Mouse (Mus musculus) hindbrain, embryonic 10.5 days (tissue): ENCODE data around the gene Olfr1. TPM values are rescaled to one million over a fixed set of nuclear protein-coding genes. Genes with fewer than 3 reads are reported as not detected.

ENCODE experiments used
- DNase-seq: peaks from one replicate; pipeline ENCODE4 v3.0.0-alpha.2; 2017; ENCODE audit warnings: low spot score
- H3K27ac ChIP-seq: fragments of 300-500 bp; sonication (generic); 2 replicates; pipeline ENCODE4 v1.5.1; 2016; ENCODE audit warnings: mild to moderate bottlenecking, moderate library complexity
- H3K27me3 ChIP-seq: fragments of 300-500 bp; sonication (generic); 2 replicates; pipeline ENCODE4 v1.6.1; 2016; ENCODE audit warnings: mild to moderate bottlenecking; ENCODE audit not compliant: poor library complexity, insufficient read depth, severe bottlenecking
- H3K36me3 ChIP-seq: fragments of 300-500 bp; sonication (generic); 2 replicates; pipeline ENCODE4 v1.6.1; 2016; ENCODE audit warnings: mild to moderate bottlenecking, moderate library complexity
- H3K4me1 ChIP-seq: fragments of 300-500 bp; sonication (generic); replicated peaks from 2 replicates; pipeline ENCODE4 v1.6.1; 2016; ENCODE audit warnings: mild to moderate bottlenecking
- H3K4me3 ChIP-seq: fragments of 300-500 bp; sonication (generic); 2 replicates; pipeline ENCODE4 v1.5.1; 2016; ENCODE audit warnings: mild to moderate bottlenecking, moderate library complexity
- H3K9me3 ChIP-seq: fragments of 300-500 bp; sonication (generic); 2 replicates; pipeline ENCODE4 v1.6.1; 2016; ENCODE audit warnings: mild to moderate bottlenecking, moderate library complexity
- WGBS: fragments of 180-500 bp; shearing (Covaris S2); methylation state at CpG from one replicate; pipeline ENCODE4 v1.1.7; 2016; 5-methylcytosine and 5-hydroxymethylcytosine counted together
- polyA plus RNA-seq: library from polyadenylated mRNA; unstranded; fragments of >200 nt; fragmentation: Nextera tagmentation; extraction: Ambion mirVana; gene quantifications from 2 replicates; pipeline ENCODE4 v1.2.1, GENCODE M21; 2016

Olfr1 gene
- polyA plus RNA-seq = not detected in 2 replicates

GRCm38 (mm10) chr11:73399514-73399913 is at the start of gene Olfr1:
TSS of gene Olfr1 (minus strand) at chr11:73399614.
- Histone ChIP-seq H3K9me3 (0 out of 2 replicates have a peak, but pooled peaks cover 6% of the 10 kb centered on the region), H3K27me3 (no peaks in the 10 kb centered on the region), H3K36me3 (no peaks in the 10 kb centered on the region), H3K27ac (no peak within 1 kb of the TSS), H3K4me1 (no peaks in the 10 kb centered on the region), H3K4me3 (no peak within 1 kb of the TSS)
- DNase-seq = no peak

GRCm38 (mm10) chr11:73428377-73428776 is 29.0 kb upstream of the Olfr1 start, which contains the start of gene Olfr378:
TSS of gene Olfr378 (minus strand) at chr11:73428477.
- WGBS = 83% methylated on average over 1 of the region's 1 CpGs
- no peaks in the 10 kb centered on the region for H3K4me1 ChIP-seq
- no peaks in the 10 kb centered on the region for H3K27me3 ChIP-seq
- peaks cover 20% of the 10 kb centered on the region; the same call in 1 of the 2 replicates for H3K9me3 ChIP-seq
- no peak within 1 kb of the TSS for H3K4me3 ChIP-seq
- H3K27ac ChIP-seq = no peak within 1 kb of the TSS
- DNase-seq = no peak
- H3K36me3 ChIP-seq = no peaks in the 10 kb centered on the region

GRCm38 (mm10) chr11:73395374-73395773 is 4.0 kb downstream of the Olfr1 start:
- no peak overlapping the region for H3K4me3 ChIP-seq
- DNase-seq = no peak
- no peaks in the 10 kb centered on the region for H3K4me1 ChIP-seq
- no peaks in the 10 kb centered on the region for H3K27me3 ChIP-seq
- H3K9me3 ChIP-seq = peaks cover 6% of the 10 kb centered on the region; the same call in 1 of the 2 replicates
- no peak overlapping the region for H3K27ac ChIP-seq
- H3K36me3 ChIP-seq = no peaks in the 10 kb centered on the region
- 82% methylated on average over 4 of the region's 4 CpGs for WGBS

- no peak within 1 kb of the TSS for H3K27ac ChIP-seq
- WGBS = 84% methylated on average over 2 of the region's 2 CpGs
These were observed 28.5 kb downstream of the Olfr1 start, which contains the start of gene Olfr376 for GRCm38 (mm10) chr11:73370946-73371345. TSS of gene Olfr376 (plus strand) at chr11:73371246.

GRCm38 (mm10) chr11:73350483-73350882 is 48.9 kb downstream of the Olfr1 start, which contains the start of gene Olfr20:
TSS of gene Olfr20 (plus strand) at chr11:73350783.
- Histone ChIP-seq H3K4me1 (no peaks in the 10 kb centered on the region), H3K27me3 (no peaks in the 10 kb centered on the region), H3K27ac (no peak within 1 kb of the TSS), H3K36me3 (no peaks in the 10 kb centered on the region), H3K9me3 (no peaks in the 10 kb centered on the region), H3K4me3 (no peak within 1 kb of the TSS)
- DNase-seq = no peak
- WGBS = 53% methylated on average over 3 of the region's 3 CpGs

More at GRCm38 (mm10) chr11:73370946-73371345, 28.5 kb downstream of the Olfr1 start, which contains the start of gene Olfr376:
- Histone ChIP-seq H3K36me3 (no peaks in the 10 kb centered on the region), H3K9me3 (no peaks in the 10 kb centered on the region), H3K4me3 (no peak within 1 kb of the TSS), H3K27me3 (no peaks in the 10 kb centered on the region), H3K4me1 (no peaks in the 10 kb centered on the region)
- DNase-seq = no peak

Other genes with a start within 250 kb of the Olfr1 start
- gene P2rx5, start 239.2 kb downstream of the Olfr1 start, polyA plus RNA-seq = 0.10 and 0.32 TPM in 2 replicates
- 132 and 134 TPM in 2 replicates for gene Emc6, start 222.6 kb downstream of the Olfr1 start, polyA plus RNA-seq
- 207 and 237 TPM in 2 replicates for gene Tax1bp3, start 222.5 kb downstream of the Olfr1 start, polyA plus RNA-seq
- 15.4 and 19.9 TPM in 2 replicates for gene Ctns, start 200.6 kb downstream of the Olfr1 start, polyA plus RNA-seq
- 1.1 and 1.7 TPM in 2 replicates for gene Shpk, start 200.2 kb downstream of the Olfr1 start, polyA plus RNA-seq
- gene Trpv1, start 165.3 kb downstream of the Olfr1 start, polyA plus RNA-seq = not detected in 2 replicates
- gene Trpv3, start 132.2 kb downstream of the Olfr1 start, polyA plus RNA-seq = 0.09 TPM in 1 of 2 replicates, not detected in the other
- gene Aspa, start 70.0 kb downstream of the Olfr1 start, polyA plus RNA-seq = 0.25 TPM in 1 of 2 replicates, not detected in the other
- not detected in 2 replicates for gene Gm49340, start 69.9 kb downstream of the Olfr1 start, polyA plus RNA-seq
- not detected in 2 replicates for gene Spata22, start 69.9 kb downstream of the Olfr1 start, polyA plus RNA-seq
- gene Olfr20, start 48.8 kb downstream of the Olfr1 start, polyA plus RNA-seq = not detected in 2 replicates
- gene Olfr376, start 28.4 kb downstream of the Olfr1 start, polyA plus RNA-seq = not detected in 2 replicates
- not detected in 2 replicates for gene Olfr378, start 28.9 kb upstream of the Olfr1 start, polyA plus RNA-seq
- gene Olfr380, start 57.9 kb upstream of the Olfr1 start, polyA plus RNA-seq = not detected in 2 replicates
- gene Olfr381, start 92.0 kb upstream of the Olfr1 start, polyA plus RNA-seq = not detected in 2 replicates
- not detected in 2 replicates for gene Olfr382, start 117.6 kb upstream of the Olfr1 start, polyA plus RNA-seq
- gene Olfr385, start 193.4 kb upstream of the Olfr1 start, polyA plus RNA-seq = not detected in 2 replicates
- not detected in 2 replicates for gene Olfr384, start 199.0 kb upstream of the Olfr1 start, polyA plus RNA-seq